Mouse (Mus musculus): Measurements from ENCODE around the gene Psme1. TPM values are rescaled to one million over a fixed set of nuclear protein-coding genes. Genes with fewer than 3 reads are reported as not detected.

The Psme1 gene
- total RNA-seq, 1 experiment from 2014 or later = 316 TPM

GRCm38 (mm10) chr14:55598521-55599390 lies 20.8 kb downstream of the Psme1 start:
- DNase-seq = no peak

- DNase-seq = no peak
These were observed 25.3 kb downstream of the Psme1 start, which contains the start of gene Irf9 for GRCm38 (mm10) chr14:55603271-55603632. Gene Irf9, plus strand, starts transcription at chr14:55603571.

GRCm38 (mm10) chr14:55603633-55604576 lies 26.0 kb downstream of the Psme1 start:
- DNase-seq = peak; percentile 95

- no peak for DNase-seq
These were observed 26.9 kb downstream of the Psme1 start for GRCm38 (mm10) chr14:55604823-55605222.

- DNase-seq = no peak
These were observed 28.0 kb downstream of the Psme1 start for GRCm38 (mm10) chr14:55605743-55606459.

- DNase-seq = no peak
These were observed 30.4 kb downstream of the Psme1 start for GRCm38 (mm10) chr14:55608339-55608738.

- DNase-seq = no peak
These were observed 35.4 kb downstream of the Psme1 start for GRCm38 (mm10) chr14:55613346-55613745.

GRCm38 (mm10) chr14:55614565-55615178 lies 36.7 kb downstream of the Psme1 start:
- DNase-seq = no peak

- DNase-seq = no peak
These were observed 38.0 kb downstream of the Psme1 start for GRCm38 (mm10) chr14:55615876-55616275.

GRCm38 (mm10) chr14:55616844-55617243 lies 38.9 kb downstream of the Psme1 start:
- DNase-seq = no peak

- DNase-seq = peak; percentile 67
These were observed 39.9 kb downstream of the Psme1 start, which contains the start of gene Rec8 for GRCm38 (mm10) chr14:55617822-55618221. Gene Rec8, plus strand, starts transcription at chr14:55618037.

GRCm38 (mm10) chr14:55618486-55619195 lies 40.7 kb downstream of the Psme1 start:
- no peak for DNase-seq

- DNase-seq = no peak
These were observed 50.3 kb downstream of the Psme1 start for GRCm38 (mm10) chr14:55628077-55628827.

GRCm38 (mm10) chr14:55629312-55629711 lies 51.4 kb downstream of the Psme1 start:
- DNase-seq = peak; percentile 74

Other genes starting within 250 kb of the Psme1 start
- 130 and 149 TPM in 2 replicates for gene Dhrs4, start 99.4 kb upstream of the Psme1 start, total RNA-seq (2021)
- gene Carmil3, start 87.5 kb upstream of the Psme1 start, total RNA-seq (2021) = 6.9 TPM in 2 replicates
- gene Cpne6, start 67.7 kb upstream of the Psme1 start, total RNA-seq (2021) = 0.45 TPM in 1 of 2 replicates, not detected in the other
- not detected in 2 replicates for gene Nrl, start 53.1 kb upstream of the Psme1 start, total RNA-seq (2021)
- gene Pck2, start 37.9 kb upstream of the Psme1 start, total RNA-seq (2021) = 35.1 and 42.8 TPM in 2 replicates
- gene Dcaf11, start 18.1 kb upstream of the Psme1 start, total RNA-seq (2021) = 99.9 and 118 TPM in 2 replicates
- 1.2 TPM in 1 of 2 replicates, not detected in the other for gene A730061H03Rik, start 17.7 kb upstream of the Psme1 start, total RNA-seq (2021)
- gene Fitm1, start 2.5 kb upstream of the Psme1 start, total RNA-seq (2021) = 0.79 and 2.1 TPM in 2 replicates
- 37.5 and 45.2 TPM in 2 replicates for gene Emc9, start 7.2 kb downstream of the Psme1 start, total RNA-seq (2021)
- 349 and 376 TPM in 2 replicates for gene Psme2, start 13.0 kb downstream of the Psme1 start, total RNA-seq (2021)
- 24.8 and 37.7 TPM in 2 replicates for gene Rnf31, start 13.6 kb downstream of the Psme1 start, total RNA-seq (2021)
- 12.9 and 16.7 TPM in 2 replicates for gene Irf9, start 25.4 kb downstream of the Psme1 start, total RNA-seq (2021)
- gene Rec8, start 39.9 kb downstream of the Psme1 start, total RNA-seq (2021) = 4.4 and 6.9 TPM in 2 replicates
- 78.2 and 105 TPM in 2 replicates for gene Ipo4, start 57.8 kb downstream of the Psme1 start, total RNA-seq (2021)
- 2.4 and 3.9 TPM in 2 replicates for gene Gm49378, start 59.8 kb downstream of the Psme1 start, total RNA-seq (2021)
- 68.4 and 78.5 TPM in 2 replicates for gene Tm9sf1, start 65.7 kb downstream of the Psme1 start, total RNA-seq (2021)
- gene Tssk4, start 72.1 kb downstream of the Psme1 start, total RNA-seq (2021) = 1.9 and 3.1 TPM in 2 replicates
- 50.4 and 60.3 TPM in 2 replicates for gene Mdp1, start 82.4 kb downstream of the Psme1 start, total RNA-seq (2021)
- 24.0 and 25.8 TPM in 2 replicates for gene Gmpr2, start 93.8 kb downstream of the Psme1 start, total RNA-seq (2021)
- 297 and 307 TPM in 2 replicates for gene Nedd8, start 94.0 kb downstream of the Psme1 start, total RNA-seq (2021)
- gene Tinf2, start 103.7 kb downstream of the Psme1 start, total RNA-seq (2021) = 26.1 and 27.4 TPM in 2 replicates
- 0.74 and 2.3 TPM in 2 replicates for gene Tgm1, start 135.8 kb downstream of the Psme1 start, total RNA-seq (2021)
- 19.5 and 21.1 TPM in 2 replicates for gene Rabggta, start 144.1 kb downstream of the Psme1 start, total RNA-seq (2021)
- 81.5 and 93.6 TPM in 2 replicates for gene Dhrs1, start 167.6 kb downstream of the Psme1 start, total RNA-seq (2021)
- 15.9 and 16.2 TPM in 2 replicates for gene Nop9, start 167.6 kb downstream of the Psme1 start, total RNA-seq (2021)
- 1.7 and 22.1 TPM in 2 replicates for gene Cideb, start 180.3 kb downstream of the Psme1 start, total RNA-seq (2021)
- gene Ltb4r2, start 183.3 kb downstream of the Psme1 start, total RNA-seq (2021) = 0.11 and 0.37 TPM in 2 replicates
- 0.48 and 0.71 TPM in 2 replicates for gene Ltb4r1, start 187.8 kb downstream of the Psme1 start, total RNA-seq (2021)
- gene Adcy4, start 206.0 kb downstream of the Psme1 start, total RNA-seq (2021) = 14.3 and 17.3 TPM in 2 replicates
- 5.2 and 7.8 TPM in 2 replicates for gene Ripk3, start 210.7 kb downstream of the Psme1 start, total RNA-seq (2021)
- 23.8 and 31.2 TPM in 2 replicates for gene Nfatc4, start 245.0 kb downstream of the Psme1 start, total RNA-seq (2021)